Mouse (Mus musculus) liver, postnatal 0 days (tissue): Measurements from ENCODE around the gene Slc2a9. TPM values are rescaled to one million over a fixed set of nuclear protein-coding genes. Genes with fewer than 3 reads are reported as not detected.
A peak's percentile ranks its signal among the peaks of the same experiment; 100 is the strongest.

ENCODE experiments used
- ATAC-seq: fragments of 200-750 bp; cut with Nextera tagmentation; 2 replicates; pipeline ENCODE4 v1.8.0; 2017; ENCODE audit warnings: mild to moderate bottlenecking, moderate library complexity
- DNase-seq: peaks from one replicate; pipeline ENCODE4 v3.0.0-alpha.2; 2016
- H3K27ac ChIP-seq: fragments of 300-500 bp; sonication (generic); 2 replicates; pipeline ENCODE4 v1.5.1; 2014; ENCODE audit warnings: antibody characterized with exemption, moderate library complexity, mild to moderate bottlenecking, low read depth
- H3K27me3 ChIP-seq: fragments of 300-500 bp; sonication (generic); 2 replicates; pipeline ENCODE4 v1.6.1; 2014; ENCODE audit warnings: low read length, control low read depth, mixed read lengths; ENCODE audit not compliant: insufficient read depth
- H3K36me3 ChIP-seq: fragments of 300-500 bp; sonication (generic); replicated peaks from 2 replicates; pipeline ENCODE4 v1.6.1; 2014; ENCODE audit warnings: mild to moderate bottlenecking, control low read depth, low read length, moderate library complexity, mixed read lengths; ENCODE audit not compliant: insufficient read depth
- H3K4me1 ChIP-seq: fragments of 300-500 bp; sonication (generic); 2 replicates; pipeline ENCODE4 v1.6.1; 2014; ENCODE audit warnings: antibody characterized with exemption, mild to moderate bottlenecking, control low read depth; ENCODE audit not compliant: insufficient read depth
- H3K4me2 ChIP-seq: fragments of 300-500 bp; sonication (generic); 2 replicates; pipeline ENCODE4 v1.6.1; 2014; ENCODE audit warnings: low read depth, mild to moderate bottlenecking, low read length, moderate library complexity, mixed read lengths
- H3K4me3 ChIP-seq: fragments of 300-500 bp; sonication (generic); 2 replicates; pipeline ENCODE4 v1.5.1; 2014; ENCODE audit warnings: low read depth, low read length
- H3K9ac ChIP-seq: fragments of 300-500 bp; sonication (generic); replicated peaks from 2 replicates; pipeline ENCODE4 v1.6.1; 2014; ENCODE audit warnings: mild to moderate bottlenecking, moderate library complexity
- H3K9me3 ChIP-seq: fragments of 300-500 bp; sonication (generic); 2 replicates; pipeline ENCODE4 v1.6.1; 2016; ENCODE audit warnings: mild to moderate bottlenecking, control low read depth, low read length, mixed read lengths
- CTCF ChIP-seq: sonication (generic); IDR thresholded peaks from 2 replicates; pipeline ENCODE4 v1.5.1; 2016; ENCODE audit warnings: antibody characterized with exemption, low read depth
- EP300 ChIP-seq: IDR thresholded peaks from 2 replicates; pipeline ENCODE4 v1.6.1; 2016; ENCODE audit warnings: antibody characterized with exemption, low read depth, mild to moderate bottlenecking
- WGBS: fragments of 180-500 bp; shearing (Covaris S2); extraction: QIAGEN DNeasy Blood & Tissue Kit; methylation state at CpG from one replicate; pipeline ENCODE4 v1.1.7; 2014; ENCODE audit not compliant: insufficient replicate concordance; 5-methylcytosine and 5-hydroxymethylcytosine counted together
- polyA plus RNA-seq: library from polyadenylated mRNA; unstranded; fragments of >200 nt; fragmentation: Nextera tagmentation; extraction: Ambion mirVana; gene quantifications from 2 replicates; pipeline ENCODE4 v1.2.1, GENCODE M21; 2015

Slc2a9 gene
- polyA plus RNA-seq, 1 experiment from 2014 or later, result 3.3 TPM

- no peak for ATAC-seq
- Histone ChIP-seq H3K4me2 (no peak overlapping the region), H3K4me3 (no peak overlapping the region), H3K9ac (no peak overlapping the region), H3K4me1 (no peaks in the 10 kb centered on the region), H3K36me3 (no peaks in the 10 kb centered on the region), H3K27me3 (no peaks in the 10 kb centered on the region), H3K9me3 (no peaks in the 10 kb centered on the region), H3K27ac (no peak overlapping the region)
- 40% methylated on average over 4 of the region's 4 CpGs for WGBS
- TF ChIP-seq CTCF, result no peak
- TF ChIP-seq EP300, result no peak
- DNase-seq, result no peak
Measured at GRCm38 (mm10) chr5:38333381-38333780, 169.6 kb downstream of the Slc2a9 start.

- H3K27ac ChIP-seq, result no peak within 1 kb of the TSS
- H3K9me3 ChIP-seq, result no peaks in the 10 kb centered on the region
- DNase-seq (no peak), ATAC-seq (no peak)
- H3K9ac ChIP-seq, result no peak within 1 kb of the TSS
- no peak within 1 kb of the TSS for H3K4me2 ChIP-seq
- H3K4me1 ChIP-seq, result no peaks in the 10 kb centered on the region
- no peak within 1 kb of the TSS for H3K4me3 ChIP-seq
- H3K27me3 ChIP-seq, result peaks cover 30% of the 10 kb centered on the region
- WGBS, result 4% methylated on average over 55 of the region's 67 CpGs
- TF ChIP-seq CTCF (no peak), EP300 (no peak)
- H3K36me3 ChIP-seq, result no peaks in the 10 kb centered on the region
Measured at GRCm38 (mm10) chr5:38318966-38319786, 183.8 kb downstream of the Slc2a9 start, which contains the start of gene Drd5. TSS of gene Drd5 (plus strand) at chr5:38319367.

DNA sequence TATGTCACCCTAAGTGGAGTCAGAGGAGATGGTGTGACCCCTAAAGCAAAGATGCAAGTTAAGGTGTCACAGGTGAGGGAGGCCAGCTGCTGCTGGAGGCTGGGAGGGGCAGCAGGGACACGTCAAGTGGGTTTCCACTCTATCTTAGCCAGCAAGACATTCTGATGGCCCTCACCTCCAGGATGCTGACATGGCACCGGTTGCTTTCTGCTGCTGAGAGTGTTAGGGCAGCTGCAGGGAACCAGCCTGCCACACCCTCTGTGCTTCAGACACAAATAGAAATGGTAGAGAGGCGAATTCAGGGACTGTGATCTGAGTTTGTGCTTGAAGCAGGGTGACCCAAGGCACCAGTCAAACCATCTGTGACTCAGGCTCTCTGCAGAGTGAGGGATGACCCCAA is 193.1 kb downstream of the Slc2a9 start:
- Histone ChIP-seq H3K36me3 (no peaks in the 10 kb centered on the region), H3K27me3 (no peaks in the 10 kb centered on the region), H3K9ac (no peak overlapping the region), H3K4me3 (no peak overlapping the region), H3K9me3 (no peaks in the 10 kb centered on the region), H3K4me1 (no peaks in the 10 kb centered on the region; the same call in 1 of the 2 replicates), H3K27ac (no peak overlapping the region), H3K4me2 (no peak overlapping the region)
- ATAC-seq (no peak), DNase-seq (no peak)
- TF ChIP-seq CTCF (no peak), EP300 (no peak)
- 63% methylated on average over 3 of the region's 3 CpGs for WGBS

DNA sequence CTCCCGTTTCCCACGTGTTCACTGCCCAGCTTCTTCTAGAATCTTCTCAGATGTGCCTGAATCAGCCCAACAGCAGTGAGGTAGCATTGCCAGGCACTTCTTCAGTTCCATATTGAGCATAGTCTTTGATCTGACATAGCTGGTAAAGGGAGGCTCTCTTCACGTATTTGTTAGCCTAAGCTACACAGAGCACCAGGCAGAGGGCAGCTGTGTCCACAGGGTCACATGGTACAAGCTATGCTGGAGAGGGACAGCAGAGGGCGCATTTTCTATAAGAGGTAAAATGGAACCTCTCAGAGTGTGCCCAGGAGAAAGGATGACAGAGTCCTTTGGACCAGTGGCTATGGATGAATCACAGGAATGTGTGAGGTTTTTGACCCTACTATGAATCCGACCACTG is 194.1 kb downstream of the Slc2a9 start:
- TF ChIP-seq EP300, result no peak
- peak; percentile 66 for TF ChIP-seq CTCF
- ATAC-seq (peak; percentile 52; the same call in 1 of the 2 replicates), DNase-seq (peak; percentile 67)
- Histone ChIP-seq H3K27ac (no peak overlapping the region), H3K4me1 (no peaks in the 10 kb centered on the region; the same call in 1 of the 2 replicates), H3K9me3 (no peaks in the 10 kb centered on the region), H3K36me3 (no peaks in the 10 kb centered on the region), H3K9ac (no peak overlapping the region), H3K4me2 (no peak overlapping the region), H3K4me3 (no peak overlapping the region), H3K27me3 (no peaks in the 10 kb centered on the region)
- 41% methylated on average over 5 of the region's 5 CpGs for WGBS

GRCm38 (mm10) chr5:38307255-38308101 is 195.5 kb downstream of the Slc2a9 start:
- Histone ChIP-seq H3K27ac (no peak overlapping the region), H3K4me2 (peak overlapping the region; percentile 62), H3K4me1 (no peaks in the 10 kb centered on the region; the same call in 1 of the 2 replicates), H3K4me3 (peak overlapping the region; percentile 15), H3K27me3 (no peaks in the 10 kb centered on the region), H3K36me3 (no peaks in the 10 kb centered on the region), H3K9me3 (no peaks in the 10 kb centered on the region), H3K9ac (no peak overlapping the region)
- DNase-seq, result peak; percentile 89
- TF ChIP-seq CTCF (peak; percentile 96), EP300 (no peak)
- peak; percentile 83 for ATAC-seq
- WGBS, result 10% methylated on average over 26 of the region's 26 CpGs

DNA sequence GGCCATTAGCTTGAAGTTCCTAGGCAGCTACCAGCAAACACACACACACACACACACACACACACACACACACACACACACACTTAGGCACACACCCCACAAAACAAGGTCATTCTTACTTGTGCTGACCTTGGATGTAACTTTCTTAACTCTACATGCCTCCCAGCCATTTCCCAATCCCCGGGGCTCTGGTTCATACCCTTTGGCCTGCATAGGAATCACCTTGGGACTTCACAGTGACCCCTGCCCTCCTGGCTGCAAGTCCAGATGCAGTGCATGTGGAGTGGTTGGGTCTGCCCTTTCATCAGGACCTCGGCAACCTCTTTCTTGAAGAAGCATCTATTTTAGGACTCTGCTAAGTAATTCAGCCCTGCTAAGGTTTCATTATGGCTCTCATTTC is 197.7 kb downstream of the Slc2a9 start:
- TF ChIP-seq EP300, result no peak
- no peak for TF ChIP-seq CTCF
- no peak for ATAC-seq
- H3K36me3 ChIP-seq, result no peaks in the 10 kb centered on the region
- no peak overlapping the region for H3K4me3 ChIP-seq
- H3K4me1 ChIP-seq, result no peaks in the 10 kb centered on the region; the same call in 1 of the 2 replicates
- no peak for DNase-seq
- H3K4me2 ChIP-seq, result no peak overlapping the region
- no peak overlapping the region for H3K27ac ChIP-seq
- H3K9me3 ChIP-seq, result no peaks in the 10 kb centered on the region
- no peaks in the 10 kb centered on the region for H3K27me3 ChIP-seq
- 67% methylated on average over 2 of the region's 2 CpGs for WGBS
- no peak overlapping the region for H3K9ac ChIP-seq
